ENCODE assay signal across 22 mouse cellular contexts in genomic region chr6:99330169-99330568, GRCm38 (mm10).
A peak's percentile ranks its signal among the peaks of the same experiment; 100 is the strongest.
DNase-seq lines count a peak whose midpoint lies in the region; ATAC-seq lines count a peak whose summit lies in the region.
"Had no signal": no experiment of that assay in that cellular context is flagged by ENCODE, and none has a peak within 500 bp of the region (broad histone marks: within the 10 kb centered on the region; RNA-seq: fewer than 3 reads in every experiment).

No protein-coding gene starts in this region.

- no peaks in the 10 kb centered on the region for H3K27me3 ChIP-seq in splenic B cell, adult 2 months (ENCODE audit: control insufficient read depth, insufficient read depth, low read length, poor library complexity, severe bottlenecking)
- H3K27me3 ChIP-seq: CH12.LX; embryonic facial prominence, embryonic 12.5 days; forebrain, embryonic 13.5 days; forebrain, embryonic 15.5 days; Patski had no signal

- peaks cover 2% of the 10 kb centered on the region; the same call in 1 of the 2 replicates for H3K36me3 ChIP-seq in splenic B cell, adult 2 months (ENCODE audit: control insufficient read depth, insufficient read depth, low read length, poor library complexity, severe bottlenecking)
- H3K36me3 ChIP-seq: embryonic facial prominence, embryonic 10.5 days; embryonic facial prominence, embryonic 12.5 days; forebrain, embryonic 15.5 days had no signal

- DNase-seq in frontal cortex, postnatal 10 days (ENCODE audit: low spot score in 2 of 2), result no peak
- peak; percentile 36 for DNase-seq in brain, adult 2 months (ENCODE audit: low read depth, low spot score)
- peak; percentile 63 for DNase-seq in splenic B cell, adult 2 months (ENCODE audit: low read depth, low spot score)
- DNase-seq in adipocyte (ENCODE audit: low spot score), result no peak
- DNase-seq: adrenal gland, adult 2 months; adrenal gland, postnatal 10 days; adrenal gland, postnatal 25 days; cerebellum, adult 11-12 months; cerebellum, adult 2 months; cerebellum, adult 9-10 months; cerebellum, postnatal 10 days; cerebellum, postnatal 25 days; forebrain, postnatal 0 days had no signal

- peak; percentile 73 for ATAC-seq in frontal cortex, adult (ENCODE audit: low TSS enrichment)
- ATAC-seq: activated CD4-positive, CD25-positive, alpha-beta regulatory T cell, adult 4 months; CD4-positive, CD25-positive, alpha-beta regulatory T cell, adult 4 months; forebrain, embryonic 13.5 days; forebrain, embryonic 15.5 days; forebrain, postnatal 0 days; Patski had no signal

Comparison
In these comparisons a context has a peak if more than half of its experiments do, and no peak if none do; other contexts are left out.
1. DNase-seq: peak in brain, adult 2 months (single experiment) and splenic B cell, adult 2 months (single experiment); none in frontal cortex, postnatal 10 days (0 of 2) and adipocyte (single experiment).